Mouse (Mus musculus) lung, postnatal 10 days (tissue): ENCODE data around the gene Zic2.

ENCODE experiments used
- DNase-seq: peaks from one replicate; pipeline ENCODE4 v3.0.0; 2021

Gene Zic2

DNA sequence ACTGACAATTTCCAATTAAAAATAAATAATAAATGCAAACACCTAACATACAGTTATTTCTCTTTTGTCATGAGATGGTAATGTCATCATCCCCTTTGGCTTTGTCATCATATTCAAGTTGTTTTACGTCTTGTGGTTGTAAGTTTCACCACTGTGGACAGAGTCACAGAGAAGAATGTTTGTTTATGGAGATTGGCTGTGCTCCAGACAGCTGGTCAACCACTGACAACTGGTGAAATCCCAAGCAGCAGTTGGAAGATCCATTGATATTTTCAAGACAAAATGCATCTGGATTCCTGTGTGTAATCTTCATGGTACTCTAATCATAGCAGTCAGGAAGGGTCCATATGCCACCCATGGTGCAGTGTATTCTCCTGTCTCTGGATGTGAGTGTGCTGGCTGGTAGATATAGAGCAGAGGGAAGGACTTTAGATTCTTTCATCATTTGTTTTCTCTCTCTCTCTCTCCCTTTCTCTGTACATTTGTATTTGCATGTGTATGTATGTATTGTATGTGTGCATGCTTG is 38.3 kb downstream of the Zic2 start:
- DNase-seq: peak; percentile 19

DNA sequence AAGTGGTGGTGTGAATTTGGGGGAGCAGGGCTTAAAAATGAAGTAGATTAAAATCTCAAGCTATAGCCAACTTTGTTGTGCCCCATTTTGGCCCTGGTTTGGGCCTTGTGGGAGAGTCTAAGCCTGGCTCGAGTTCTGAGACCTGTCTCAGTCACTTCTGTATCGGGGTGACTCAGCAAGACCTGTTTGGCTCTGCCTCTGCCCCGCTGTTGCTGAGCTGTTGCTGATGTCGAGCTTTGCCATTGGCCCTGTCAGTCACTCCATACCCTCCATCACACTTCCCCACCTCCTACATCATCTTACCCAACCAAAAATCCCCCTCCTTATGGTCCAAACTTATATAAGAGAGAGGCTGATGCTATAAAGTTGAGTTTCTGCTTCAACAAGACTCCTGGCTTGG is 53.2 kb downstream of the Zic2 start:
- no peak for DNase-seq
